Mouse (Mus musculus) heart, postnatal 0 days (tissue): Measurements from ENCODE around the gene Syne2.

Experiments used
- CTCF ChIP-seq: IDR thresholded peaks from 2 replicates; pipeline ENCODE4 v1.5.1; 2016; ENCODE audit warnings: antibody characterized with exemption, control low read depth, low read depth
- EP300 ChIP-seq: IDR thresholded peaks from 2 replicates; pipeline ENCODE4 v1.6.1; 2016; ENCODE audit warnings: antibody characterized with exemption, low read depth

- TF ChIP-seq CTCF = no peak
- TF ChIP-seq EP300 = no peak
Observed at GRCm38 (mm10) chr12:75865166-75865565, 47.2 kb downstream of the Syne2 start.
